Mouse (Mus musculus) forelimb bud, embryonic 11.5 days (tissue): Measurements from ENCODE around the gene Ogfod2.

Source experiments
- DNase-seq: peaks from one replicate; pipeline ENCODE4 v3.0.0-alpha.2; 2012; ENCODE audit warnings: low read depth, low spot score

Ogfod2 gene

GRCm38 (mm10) chr5:124095077-124095581, 17.0 kb upstream of the Ogfod2 start:
- no peak for DNase-seq

DNA sequence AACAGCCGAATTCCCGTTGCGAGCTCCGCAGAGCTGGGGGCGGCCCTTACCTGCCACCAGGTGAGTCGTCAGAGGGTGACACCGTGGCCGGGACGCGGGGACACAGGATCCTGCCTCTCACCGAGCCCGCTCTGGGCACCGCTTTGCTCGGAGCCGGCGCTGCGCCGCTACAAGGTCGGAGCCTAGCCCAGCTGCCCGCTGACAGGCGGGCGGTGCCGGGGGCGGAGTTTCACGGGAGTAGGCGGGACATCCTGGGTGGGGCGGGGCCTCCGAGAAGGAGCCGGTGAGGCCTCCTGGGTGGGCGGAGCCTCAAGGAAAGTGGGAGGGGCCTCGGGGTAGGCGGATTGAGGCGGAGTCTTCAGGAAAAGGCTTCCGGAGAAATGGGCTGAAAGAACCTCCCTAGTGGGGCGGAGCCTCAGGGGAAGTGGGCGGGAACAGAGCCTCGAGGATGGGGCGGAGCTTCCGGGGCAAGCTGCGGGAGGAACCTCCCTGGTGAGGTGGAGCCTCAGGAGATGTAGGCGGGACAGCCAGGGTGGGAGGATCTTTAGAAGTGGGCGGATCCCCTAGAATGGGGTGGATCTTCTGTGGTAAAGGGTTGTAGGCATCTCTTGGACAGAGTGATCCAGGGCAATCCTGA, 16.4 kb upstream of the Ogfod2 start, which contains the start of gene Abcb9:
Gene Abcb9 (minus strand): TSS at position 203 of the 637 bp plus-strand sequence.
- DNase-seq = peak; percentile 76

DNA sequence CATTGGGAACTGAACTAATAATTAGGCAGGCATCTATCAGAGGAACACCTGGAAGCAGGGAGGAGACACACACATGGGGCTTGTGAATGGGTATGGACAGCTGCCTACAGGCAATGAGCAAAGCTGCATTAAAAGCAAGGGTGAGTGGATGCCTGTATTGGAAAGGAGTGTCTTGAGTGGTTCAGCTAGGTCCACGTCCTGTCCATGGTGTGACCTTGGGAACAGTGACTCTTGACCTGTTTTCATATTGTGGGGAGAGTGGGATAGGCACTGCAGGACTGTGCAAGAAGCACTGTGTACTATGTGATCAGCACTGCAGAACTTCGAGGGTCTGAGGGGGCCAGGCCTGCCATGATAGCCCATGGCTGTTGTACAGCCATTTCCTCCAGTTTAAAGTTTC, 13.2 kb upstream of the Ogfod2 start:
- no peak for DNase-seq

GRCm38 (mm10) chr5:124100128-124101044, 11.7 kb upstream of the Ogfod2 start:
- DNase-seq = no peak

DNA sequence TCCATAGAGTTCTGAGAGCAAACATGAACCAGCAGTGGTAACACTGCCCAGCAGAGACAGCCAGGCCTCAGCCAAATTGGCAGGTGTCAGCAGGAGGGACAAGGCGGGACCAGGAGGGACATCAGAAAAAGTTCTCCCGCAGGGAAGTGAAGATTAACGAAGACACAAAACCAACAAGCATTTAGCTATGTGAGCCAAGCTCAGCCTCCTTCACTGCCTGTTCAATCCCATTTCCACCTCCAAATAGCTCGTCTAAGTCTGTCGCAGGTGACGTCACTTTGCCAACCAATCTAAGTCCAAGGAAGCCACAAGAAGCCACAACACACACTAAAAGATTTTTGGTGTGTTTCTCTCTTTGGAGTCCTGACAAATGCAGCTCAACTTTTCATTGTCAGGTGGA, 9.8 kb upstream of the Ogfod2 start:
- DNase-seq = no peak

DNA sequence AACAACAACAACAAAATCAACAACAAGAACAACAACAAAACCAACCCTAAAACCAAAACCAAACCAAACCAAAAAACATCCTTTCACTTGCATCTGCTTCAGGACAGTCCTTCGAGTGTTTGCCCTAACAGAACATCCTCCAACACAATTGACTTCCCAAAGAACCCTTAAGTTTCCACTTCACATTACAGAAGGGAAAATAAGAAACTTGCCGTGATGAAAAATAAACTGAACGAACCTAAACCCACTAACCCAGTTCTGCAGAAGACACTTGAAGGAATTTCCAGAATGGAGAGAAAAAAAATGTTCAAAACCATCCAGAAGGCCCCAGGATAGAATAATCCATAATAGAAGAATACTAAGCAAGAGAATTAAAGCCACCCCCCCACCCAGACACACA, 9.1 kb upstream of the Ogfod2 start:
- DNase-seq = no peak

GRCm38 (mm10) chr5:124103552-124103951, 8.5 kb upstream of the Ogfod2 start:
- no peak for DNase-seq

DNA sequence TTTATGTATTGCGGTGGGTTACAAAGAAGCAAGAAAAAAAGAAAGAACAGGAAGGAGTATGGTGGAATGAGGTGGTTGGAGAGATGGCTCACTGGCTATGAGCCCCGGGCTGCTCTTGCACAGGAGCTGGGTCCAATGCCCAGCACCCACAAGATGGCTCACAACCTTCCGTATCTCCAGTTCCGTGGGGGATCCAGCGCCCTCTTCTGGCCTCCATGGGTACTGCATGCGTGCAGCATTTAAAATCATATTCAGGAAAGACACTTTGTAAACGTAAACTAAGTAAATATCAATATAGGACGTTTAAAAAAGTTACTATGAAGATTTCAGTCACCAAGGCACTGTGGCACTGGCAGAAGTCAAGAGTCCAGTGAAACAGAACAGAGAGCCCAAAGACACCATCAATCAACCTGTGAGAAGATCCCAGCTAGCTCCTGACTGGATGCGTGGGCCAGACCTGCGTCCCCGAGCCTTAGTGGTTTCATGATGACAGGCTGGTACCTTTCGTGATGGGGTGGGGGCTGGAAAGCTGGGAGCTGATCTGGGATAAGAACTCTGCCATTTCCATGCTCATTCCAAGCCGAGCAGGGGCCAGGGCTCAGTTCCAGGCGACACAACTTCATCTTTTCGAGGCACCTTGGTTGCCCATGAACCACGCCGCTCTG, 888 bp upstream of the Ogfod2 start:
- peak; percentile 53 for DNase-seq

GRCm38 (mm10) chr5:124112531-124112930, 434 bp downstream of the Ogfod2 start:
- DNase-seq = no peak

- DNase-seq = peak; percentile 36
These were observed 933 bp downstream of the Ogfod2 start for GRCm38 (mm10) chr5:124113030-124113429.

- no peak for DNase-seq
These were observed 2.4 kb downstream of the Ogfod2 start for GRCm38 (mm10) chr5:124114276-124115025.

DNA sequence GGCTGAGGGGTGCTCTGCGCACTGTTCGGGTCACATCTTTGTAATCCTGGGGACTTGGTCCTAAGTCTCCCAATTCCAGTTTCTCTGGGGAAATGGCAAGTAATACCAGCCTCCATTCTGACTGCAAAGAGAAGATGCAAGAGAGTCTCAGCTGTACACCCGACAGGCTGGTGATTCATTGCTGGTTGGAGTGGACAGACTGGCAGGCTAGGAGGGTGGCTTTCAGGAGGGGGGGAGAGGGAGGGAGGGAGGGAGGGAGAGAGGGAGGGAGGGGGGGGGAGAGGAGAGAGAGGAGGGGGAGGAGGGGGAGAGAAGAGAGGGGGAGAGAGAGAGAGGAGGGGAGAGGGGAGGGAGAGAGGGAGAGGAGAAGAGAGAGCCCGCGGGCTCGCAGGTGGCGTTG, 3.4 kb downstream of the Ogfod2 start:
- no peak for DNase-seq

GRCm38 (mm10) chr5:124115990-124116845, 4.1 kb downstream of the Ogfod2 start, which contains the start of gene Arl6ip4:
Gene Arl6ip4, plus strand, starts transcription at chr5:124116089.
- DNase-seq = peak; percentile 79

- no peak for DNase-seq
These were observed 7.1 kb downstream of the Ogfod2 start for GRCm38 (mm10) chr5:124119204-124119603.

- DNase-seq = no peak
These were observed 10.3 kb downstream of the Ogfod2 start for GRCm38 (mm10) chr5:124122357-124122756.

GRCm38 (mm10) chr5:124125093-124125492, 13.0 kb downstream of the Ogfod2 start:
- DNase-seq = no peak

DNA sequence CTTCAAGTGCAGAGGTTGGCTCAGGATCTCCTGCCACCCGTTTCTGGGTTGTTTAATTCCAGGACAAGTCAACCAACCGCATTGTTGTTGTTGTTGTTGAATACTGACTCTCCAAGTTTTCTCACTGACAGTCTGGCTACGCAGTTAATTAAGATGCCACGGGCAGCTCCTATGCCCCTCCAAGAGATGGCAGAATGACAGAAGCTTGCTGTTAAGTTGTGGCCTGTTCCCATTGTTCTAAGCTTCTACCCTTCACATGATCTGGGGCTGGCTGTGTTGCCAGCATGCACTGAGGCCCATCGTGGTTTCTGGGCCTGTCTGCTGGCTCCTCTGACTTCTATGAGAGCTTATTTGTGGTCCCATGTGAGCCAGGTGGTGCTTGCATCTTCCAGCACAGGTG, 22.2 kb downstream of the Ogfod2 start:
- no peak for DNase-seq

DNA sequence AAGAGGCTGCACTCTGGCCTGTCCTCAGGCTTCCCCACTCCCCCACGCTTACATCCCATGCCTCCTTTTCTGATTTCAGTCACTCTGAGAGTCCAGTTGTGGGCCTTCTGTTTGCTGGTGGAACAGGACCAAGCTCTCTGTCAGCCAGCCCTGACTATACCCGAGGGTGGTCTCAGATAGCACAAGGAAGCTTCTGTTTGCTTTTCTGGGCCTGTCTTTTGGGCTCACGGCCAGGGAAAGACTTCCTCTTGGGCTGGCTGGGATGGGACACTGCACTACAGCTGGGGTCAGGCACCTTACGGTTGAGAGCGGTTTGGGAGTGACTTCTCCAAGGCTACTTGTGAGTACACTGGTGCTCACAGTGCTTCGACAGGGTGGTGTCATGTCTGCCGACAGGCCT, 26.0 kb downstream of the Ogfod2 start:
- no peak for DNase-seq

- DNase-seq = no peak
These were observed 36.9 kb downstream of the Ogfod2 start for GRCm38 (mm10) chr5:124149028-124149427.

DNA sequence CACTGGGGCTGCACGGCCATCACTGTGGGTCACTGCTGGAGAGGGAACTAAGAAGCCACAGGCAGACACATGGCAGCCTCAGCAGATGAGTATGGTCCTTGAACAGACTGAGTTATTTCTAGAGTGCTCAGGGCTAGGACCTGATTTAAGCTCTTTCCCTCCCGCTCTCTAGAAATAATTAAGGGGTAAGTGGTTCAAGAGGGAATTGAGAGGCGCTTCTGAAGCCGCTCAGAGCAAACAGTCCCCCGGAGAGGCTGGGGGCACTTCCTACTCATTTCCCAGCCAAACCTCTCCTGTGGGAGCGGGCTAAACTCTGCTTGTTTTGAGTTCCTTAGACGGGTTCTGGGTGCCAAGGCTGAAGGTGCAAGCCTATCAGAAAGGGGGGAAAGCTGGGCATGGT, 38.8 kb downstream of the Ogfod2 start:
- no peak for DNase-seq
